Mouse (Mus musculus) forebrain, embryonic 14.5 days (tissue): ENCODE results near the gene Ralgps2. TPM values are rescaled to one million over a fixed set of nuclear protein-coding genes. Genes with fewer than 3 reads are reported as not detected.

Source experiments
- ATAC-seq: fragments of 200-750 bp; cut with Nextera tagmentation; 2 replicates; pipeline ENCODE4 v1.8.0; 2017; ENCODE audit warnings: mild to moderate bottlenecking, moderate library complexity
- DNase-seq: peaks from one replicate; pipeline ENCODE4 v3.0.0-alpha.2; 2015; ENCODE audit warnings: low spot score
- H3K27ac ChIP-seq: fragments of 300-500 bp; sonication (generic); 2 replicates; pipeline ENCODE4 v1.5.1; 2014; ENCODE audit warnings: low read depth, mild to moderate bottlenecking, control low read depth, low read length, moderate library complexity
- H3K27me3 ChIP-seq: fragments of 300-500 bp; sonication (generic); replicated peaks from 2 replicates; pipeline ENCODE4 v1.6.1; 2014; ENCODE audit warnings: low read length, control low read depth, mixed read lengths; ENCODE audit not compliant: control insufficient read depth, insufficient read depth
- H3K36me3 ChIP-seq: fragments of 300-500 bp; sonication (generic); 2 replicates; pipeline ENCODE4 v1.6.1; 2014; ENCODE audit warnings: low read length, control low read depth; ENCODE audit not compliant: control insufficient read depth, insufficient read depth
- H3K4me1 ChIP-seq: fragments of 300-500 bp; sonication (generic); 2 replicates; pipeline ENCODE4 v1.6.1; 2014; ENCODE audit warnings: antibody characterized with exemption, low read length, control low read depth; ENCODE audit not compliant: control insufficient read depth, insufficient read depth
- H3K4me2 ChIP-seq: fragments of 300-500 bp; sonication (generic); 2 replicates; pipeline ENCODE4 v1.6.1; 2014; ENCODE audit warnings: mild to moderate bottlenecking, control low read depth, low read length
- H3K4me3 ChIP-seq: fragments of 300-500 bp; sonication (generic); 2 replicates; pipeline ENCODE4 v1.5.1; 2014; ENCODE audit warnings: low read depth, low read length, control low read depth
- H3K9ac ChIP-seq: fragments of 300-500 bp; sonication (generic); 2 replicates; pipeline ENCODE4 v1.6.1; 2014; ENCODE audit warnings: mild to moderate bottlenecking, low read length, control low read depth, moderate library complexity
- H3K9me3 ChIP-seq: fragments of 300-500 bp; sonication (generic); replicated peaks from 2 replicates; pipeline ENCODE4 v1.6.1; 2016; ENCODE audit warnings: low read length, control low read depth, mixed read lengths; ENCODE audit not compliant: control insufficient read depth
- WGBS: fragments of 180-500 bp; shearing (Covaris S2); extraction: QIAGEN DNeasy Blood & Tissue Kit; methylation state at CpG from one replicate; pipeline ENCODE4 v1.1.7; 2014; 5-methylcytosine and 5-hydroxymethylcytosine counted together
- polyA plus RNA-seq: library from polyadenylated mRNA; unstranded; fragments of >200 nt; fragmentation: Nextera tagmentation; extraction: Ambion mirVana; gene quantifications from 2 replicates; pipeline ENCODE4 v1.2.1, GENCODE M21; 2014

Ralgps2 gene
- polyA plus RNA-seq, 1 experiment from 2014 or later: 93.0 TPM

DNA sequence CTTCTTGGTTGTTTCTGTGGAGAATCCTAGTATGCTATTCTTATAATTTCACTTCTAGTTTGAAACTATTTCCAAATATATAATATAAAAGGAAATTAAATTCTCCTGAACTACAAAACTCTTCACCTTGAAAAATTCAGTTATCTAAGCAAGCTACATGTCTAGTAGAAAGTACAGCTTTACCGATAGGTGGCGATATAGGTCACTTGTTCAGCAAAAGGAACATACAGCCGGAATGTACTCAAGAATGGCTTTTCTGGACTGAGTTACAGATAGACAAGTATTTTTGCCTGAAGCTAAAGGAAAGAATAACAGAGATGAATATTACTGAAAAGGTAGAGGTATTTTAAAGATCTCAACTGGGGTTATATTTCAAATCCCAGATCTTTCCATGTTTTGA lies 22.0 kb downstream of the Ralgps2 start:
- Histone ChIP-seq H3K9ac (no peak overlapping the region), H3K4me3 (no peak overlapping the region), H3K9me3 (no peaks in the 10 kb centered on the region), H3K27ac (no peak overlapping the region), H3K27me3 (no peaks in the 10 kb centered on the region), H3K4me2 (no peak overlapping the region), H3K4me1 (0 out of 2 replicates have a peak, but pooled peaks cover 2% of the 10 kb centered on the region), H3K36me3 (no peaks in the 10 kb centered on the region)
- 7% methylated on average over 3 of the region's 3 CpGs for WGBS
- DNase-seq (peak; percentile 92), ATAC-seq (peak; percentile 77)

- WGBS: 75% methylated on average over 3 of the region's 3 CpGs
These were observed 23.1 kb downstream of the Ralgps2 start for GRCm38 (mm10) chr1:156916361-156916760.

DNA sequence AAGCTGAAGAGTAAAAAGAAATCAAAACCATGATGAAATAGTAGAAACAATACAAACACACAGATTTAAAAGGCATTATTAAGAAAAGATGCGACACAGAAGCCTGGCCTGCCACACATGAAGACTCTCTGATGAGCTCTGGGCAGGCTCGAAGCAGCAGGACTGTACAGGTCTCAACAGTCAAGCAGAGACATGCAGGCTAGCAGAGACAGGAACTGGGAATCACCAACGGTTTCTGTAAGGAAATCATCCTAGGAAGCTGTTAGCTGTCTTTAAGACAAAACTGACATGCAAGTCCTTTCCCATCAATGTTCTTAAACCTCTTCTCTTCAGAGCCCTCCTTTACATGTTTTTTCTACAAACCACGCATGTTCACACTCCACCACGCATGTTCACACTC lies 24.5 kb downstream of the Ralgps2 start:
- H3K36me3 ChIP-seq: no peaks in the 10 kb centered on the region
- WGBS: 81% methylated on average over 5 of the region's 5 CpGs
- DNase-seq (no peak), ATAC-seq (no peak)
- H3K9ac ChIP-seq: no peak overlapping the region
- H3K9me3 ChIP-seq: no peaks in the 10 kb centered on the region
- H3K27ac ChIP-seq: no peak overlapping the region
- no peaks in the 10 kb centered on the region for H3K27me3 ChIP-seq
- no peak overlapping the region for H3K4me2 ChIP-seq
- no peaks in the 10 kb centered on the region for H3K4me1 ChIP-seq
- no peak overlapping the region for H3K4me3 ChIP-seq

More at GRCm38 (mm10) chr1:156916361-156916760, 23.1 kb downstream of the Ralgps2 start:
- no peak for ATAC-seq
- Histone ChIP-seq H3K4me2 (no peak overlapping the region), H3K4me3 (no peak overlapping the region), H3K9ac (no peak overlapping the region), H3K27ac (no peak overlapping the region), H3K4me1 (0 out of 2 replicates have a peak, but pooled peaks cover 2% of the 10 kb centered on the region), H3K36me3 (no peaks in the 10 kb centered on the region), H3K27me3 (no peaks in the 10 kb centered on the region), H3K9me3 (no peaks in the 10 kb centered on the region)
- DNase-seq: no peak

DNA sequence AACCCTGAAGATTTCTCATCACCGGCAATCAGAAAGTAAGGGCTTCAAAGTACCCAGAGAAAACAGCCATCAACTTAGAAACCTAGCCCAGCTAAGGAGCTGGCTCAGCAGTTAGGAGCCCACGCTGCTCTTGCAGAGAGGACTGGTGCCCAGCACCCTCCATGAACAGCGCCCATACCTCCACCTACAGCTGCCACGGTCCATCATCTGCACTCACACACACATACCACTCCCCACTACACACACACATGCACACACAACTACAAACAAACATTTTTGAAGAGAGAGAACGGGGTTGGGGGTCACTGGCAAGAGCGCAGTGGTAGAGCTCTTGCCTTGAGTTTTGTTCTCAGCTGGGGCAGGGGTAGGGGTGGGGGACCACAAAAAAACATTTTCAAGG lies 26.2 kb downstream of the Ralgps2 start:
- Histone ChIP-seq H3K9me3 (no peaks in the 10 kb centered on the region), H3K27me3 (no peaks in the 10 kb centered on the region), H3K9ac (no peak overlapping the region), H3K4me1 (no peaks in the 10 kb centered on the region), H3K4me2 (no peak overlapping the region), H3K4me3 (no peak overlapping the region), H3K36me3 (no peaks in the 10 kb centered on the region), H3K27ac (no peak overlapping the region)
- WGBS: 91% methylated on average over 6 of the region's 6 CpGs
- no peak for DNase-seq
- no peak for ATAC-seq

GRCm38 (mm10) chr1:156910948-156911347 lies 28.5 kb downstream of the Ralgps2 start:
- Histone ChIP-seq H3K4me3 (no peak overlapping the region), H3K27ac (no peak overlapping the region), H3K4me1 (no peaks in the 10 kb centered on the region), H3K9me3 (no peaks in the 10 kb centered on the region), H3K4me2 (no peak overlapping the region), H3K36me3 (peaks cover 9% of the 10 kb centered on the region), H3K27me3 (no peaks in the 10 kb centered on the region), H3K9ac (no peak overlapping the region)
- 68% methylated on average over 2 of the region's 2 CpGs for WGBS
- ATAC-seq (no peak), DNase-seq (no peak)

DNA sequence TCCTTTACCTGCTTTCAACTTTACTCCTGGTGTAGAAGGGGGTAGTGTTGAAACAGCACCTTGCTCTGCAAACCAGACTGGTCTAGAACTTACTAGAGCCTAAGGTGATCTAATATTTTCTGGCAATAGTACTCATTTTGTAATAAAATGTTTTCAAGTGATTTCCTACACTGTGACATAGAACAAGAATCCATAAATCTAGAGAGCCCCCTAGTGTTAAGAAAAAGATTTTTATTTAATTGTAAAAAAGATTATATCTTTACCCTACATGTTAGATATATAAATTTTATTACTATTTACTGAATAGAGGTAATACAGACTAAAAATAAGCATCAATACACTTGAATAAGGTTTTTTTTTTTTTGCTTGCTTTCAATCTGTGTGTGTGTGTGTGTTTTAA lies 29.6 kb downstream of the Ralgps2 start:
- Histone ChIP-seq H3K9me3 (no peaks in the 10 kb centered on the region), H3K4me1 (no peaks in the 10 kb centered on the region), H3K27me3 (no peaks in the 10 kb centered on the region), H3K27ac (no peak overlapping the region), H3K36me3 (peaks cover 12% of the 10 kb centered on the region), H3K4me2 (no peak overlapping the region), H3K9ac (no peak overlapping the region), H3K4me3 (no peak overlapping the region)
- ATAC-seq: no peak
- DNase-seq: peak; percentile 47

GRCm38 (mm10) chr1:156909265-156909664 lies 30.2 kb downstream of the Ralgps2 start:
- no peak for ATAC-seq
- H3K4me3 ChIP-seq: no peak overlapping the region
- no peaks in the 10 kb centered on the region for H3K27me3 ChIP-seq
- 96% methylated on average over 4 of the region's 4 CpGs for WGBS
- no peak overlapping the region for H3K27ac ChIP-seq
- no peaks in the 10 kb centered on the region for H3K9me3 ChIP-seq
- H3K36me3 ChIP-seq: peaks cover 12% of the 10 kb centered on the region
- DNase-seq: no peak
- no peaks in the 10 kb centered on the region for H3K4me1 ChIP-seq
- no peak overlapping the region for H3K4me2 ChIP-seq
- no peak overlapping the region for H3K9ac ChIP-seq

DNA sequence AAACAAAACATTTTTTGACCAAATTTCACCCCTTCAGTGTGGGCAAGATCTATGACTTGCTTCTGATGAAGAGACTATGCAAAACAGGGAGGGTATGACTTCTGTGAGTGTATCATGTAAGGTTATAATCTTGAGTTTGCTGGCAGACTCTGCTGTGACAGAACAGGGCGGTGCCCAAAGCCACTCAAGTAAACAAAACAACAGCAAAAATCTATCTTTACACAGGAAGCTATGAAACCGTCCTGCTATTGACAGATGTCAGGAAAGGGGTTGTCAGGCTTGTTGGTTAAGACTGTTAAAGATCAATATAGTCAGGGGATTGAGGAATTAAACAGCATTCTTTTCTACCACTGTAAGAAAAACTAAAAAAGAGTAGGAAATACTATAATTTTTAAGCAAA lies 33.8 kb downstream of the Ralgps2 start:
- no peak for ATAC-seq
- Histone ChIP-seq H3K4me3 (no peak overlapping the region), H3K9me3 (no peaks in the 10 kb centered on the region), H3K4me1 (no peaks in the 10 kb centered on the region), H3K27ac (no peak overlapping the region), H3K36me3 (peaks cover 17% of the 10 kb centered on the region), H3K4me2 (no peak overlapping the region), H3K27me3 (no peaks in the 10 kb centered on the region), H3K9ac (no peak overlapping the region)
- no peak for DNase-seq
- 86% methylated on average over 2 of the region's 2 CpGs for WGBS

- H3K9ac ChIP-seq: no peak overlapping the region
- no peak overlapping the region for H3K4me3 ChIP-seq
- ATAC-seq (no peak), DNase-seq (no peak)
- no peak overlapping the region for H3K27ac ChIP-seq
- H3K4me2 ChIP-seq: no peak overlapping the region
- H3K36me3 ChIP-seq: peaks cover 27% of the 10 kb centered on the region
- H3K27me3 ChIP-seq: no peaks in the 10 kb centered on the region
- no peaks in the 10 kb centered on the region for H3K4me1 ChIP-seq
- H3K9me3 ChIP-seq: no peaks in the 10 kb centered on the region
- 99% methylated on average over 3 of the region's 3 CpGs for WGBS
These were observed 35.5 kb downstream of the Ralgps2 start for GRCm38 (mm10) chr1:156903899-156904298.
